Mouse (Mus musculus): ENCODE measurements at regions not wholly inside any gene's neighbourhood (a gene's known extent, or its start where the extent isn't known, plus 50 kb on each side); places are given as distances from the start of the nearest gene placed in this dataset.

DNA sequence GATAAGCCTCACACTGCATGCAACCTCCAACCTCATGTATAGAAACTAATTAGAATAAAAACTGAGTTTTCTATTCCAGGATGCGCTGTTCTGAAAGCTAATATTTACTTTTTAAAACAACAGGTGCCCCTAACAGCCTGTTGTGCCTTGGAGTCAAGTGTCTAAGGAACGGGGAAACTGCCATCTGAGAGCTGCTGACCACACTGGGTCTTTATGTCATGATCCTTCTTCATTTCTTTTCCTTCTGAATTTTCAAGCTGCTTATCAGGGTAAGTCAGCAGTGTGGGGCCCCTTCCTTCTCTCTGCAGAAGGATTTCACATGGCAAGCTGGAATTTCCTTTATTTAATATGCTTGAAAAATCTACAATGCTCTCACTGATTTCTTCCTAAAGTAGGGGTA, 125.0 kb upstream of the Itgb1 start:
- TF ChIP-seq CTCF (IDR thresholded peaks at IDR 0.05; ENCODE audit: borderline replicate concordance, insufficient read depth, low read depth, low read length) (no peak), POLR2A (IDR thresholded peaks at IDR 0.05; ENCODE audit: borderline replicate concordance, insufficient read depth, low read length) (no peak)

Measured in cerebellum, adult 2 months (tissue).